Mouse (Mus musculus): Measurements from ENCODE around the gene Nudt16.
"Not testable (repeated sequence)": the region's sequence is repeated elsewhere in the genome, so short reads cannot be mapped to it uniquely, and the experiment has no call there.

Nudt16 gene

GRCm38 (mm10) chr9:105131253-105132001, at the start of gene Nudt16:
Gene Nudt16 (minus strand): TSS chr9:105131824.
- DNase-seq, result peak; percentile 92

- DNase-seq, result no peak
Measured at GRCm38 (mm10) chr9:105144992-105145391, 13.4 kb upstream of the Nudt16 start, which contains the start of gene 1700080E11Rik. Gene 1700080E11Rik (minus strand): TSS chr9:105145092.

- DNase-seq, result no peak
Measured at GRCm38 (mm10) chr9:105139204-105139603, 7.6 kb upstream of the Nudt16 start.

GRCm38 (mm10) chr9:105136404-105136803, 4.8 kb upstream of the Nudt16 start:
- no peak for DNase-seq

- no peak for DNase-seq
Measured at GRCm38 (mm10) chr9:105134536-105134935, 2.9 kb upstream of the Nudt16 start.

- no peak for DNase-seq
Measured at GRCm38 (mm10) chr9:105132002-105132367, 361 bp upstream of the Nudt16 start.

GRCm38 (mm10) chr9:105130331-105130730, 1.3 kb downstream of the Nudt16 start:
- DNase-seq, result no peak

- not testable (repeated sequence) for DNase-seq
Measured at GRCm38 (mm10) chr9:105125206-105125605, 6.4 kb downstream of the Nudt16 start.

GRCm38 (mm10) chr9:105103893-105104292, 27.7 kb downstream of the Nudt16 start:
- DNase-seq, result no peak

GRCm38 (mm10) chr9:105101911-105102310, 29.7 kb downstream of the Nudt16 start:
- no peak for DNase-seq

GRCm38 (mm10) chr9:105100807-105101570, 30.6 kb downstream of the Nudt16 start:
- no peak for DNase-seq

GRCm38 (mm10) chr9:105080246-105080645, 51.4 kb downstream of the Nudt16 start:
- no peak for DNase-seq
